Mouse (Mus musculus) ES-E14 (cell line): ENCODE measurements around the gene Vps11. TPM values are rescaled to one million over a fixed set of nuclear protein-coding genes. Genes with fewer than 3 reads are reported as not detected.

Source experiments
- DNase-seq: peaks from one replicate; pipeline ENCODE4 v3.0.0-alpha.2; 2013; ENCODE audit warnings: low read depth, low spot score
- H3K27ac ChIP-seq: 2 replicates; pipeline ENCODE4 v1.5.1; 2012; ENCODE audit warnings: low read depth, mild to moderate bottlenecking, low read length, moderate library complexity, mixed read lengths; ENCODE audit not compliant: poor library complexity, insufficient read depth, severe bottlenecking
- H3K36me3 ChIP-seq: 2 replicates; pipeline ENCODE4 v1.6.1; 2012; ENCODE audit warnings: mild to moderate bottlenecking, low read length, moderate library complexity, mixed read lengths; ENCODE audit not compliant: control insufficient read depth, poor library complexity, insufficient read depth, severe bottlenecking
- H3K4me1 ChIP-seq, 2 experiments: fragments of 150-350 bp in 1 of 2; sonication (generic) in 1 of 2; 2 replicates each; pipeline ENCODE4 v1.6.1; 2012; ENCODE audit warnings: low read length in 2 of 2, mild to moderate bottlenecking in 1 of 2, mixed read lengths in 1 of 2; ENCODE audit not compliant: control insufficient read depth in 2 of 2, insufficient read depth in 2 of 2, poor library complexity in 1 of 2
- H3K4me3 ChIP-seq, 2 experiments: fragments of 150-350 bp in 1 of 2; sonication (generic) in 1 of 2; 2 replicates each; pipeline ENCODE4 v1.5.1; 2012; ENCODE audit warnings: low read length in 2 of 2, low read depth in 1 of 2, mild to moderate bottlenecking in 1 of 2, mixed read lengths in 1 of 2; ENCODE audit not compliant: insufficient read depth in 1 of 2, poor library complexity in 1 of 2, severe bottlenecking in 1 of 2
- H3K9ac ChIP-seq: 2 replicates; pipeline ENCODE4 v1.6.1; 2012; ENCODE audit warnings: low read depth, mild to moderate bottlenecking, low read length, mixed read lengths; ENCODE audit not compliant: poor library complexity, insufficient read depth, severe bottlenecking
- H3K9me3 ChIP-seq: fragments of 150-350 bp; sonication (generic); 2 replicates; pipeline ENCODE4 v1.6.1; 2012; ENCODE audit warnings: low read depth, mild to moderate bottlenecking, low read length; ENCODE audit not compliant: control insufficient read depth, insufficient read depth
- CHD2 ChIP-seq: IDR thresholded peaks from 2 replicates; pipeline ENCODE4 v1.6.1; 2014; ENCODE audit warnings: mild to moderate bottlenecking, low read depth, low read length, inconsistent platforms
- HCFC1 ChIP-seq: IDR thresholded peaks from 2 replicates; pipeline ENCODE4 v1.6.1; 2012; ENCODE audit warnings: low read length, inconsistent platforms, borderline replicate concordance; ENCODE audit not compliant: insufficient read depth
- MAFK ChIP-seq: IDR thresholded peaks from 2 replicates; pipeline ENCODE4 v1.6.1; 2014; ENCODE audit warnings: mild to moderate bottlenecking, low read depth, low read length, inconsistent platforms; ENCODE audit not compliant: insufficient read depth
- ZC3H11A ChIP-seq: IDR thresholded peaks from 2 replicates; pipeline ENCODE4 v1.6.1; 2012; ENCODE audit warnings: low read depth, mild to moderate bottlenecking, inconsistent platforms, low read length, borderline replicate concordance
- ZNF384 ChIP-seq: IDR thresholded peaks from 2 replicates; pipeline ENCODE4 v1.6.1; 2012; ENCODE audit warnings: low read depth, low read length, inconsistent platforms
- in situ Hi-C, 2 experiments: fragments of 600-800 bp; cut with MboI; formaldehyde crosslinking; loops; one replicate each; pipeline ENCODE4 v1.15.1; 2025; ENCODE audit warnings: low sequenced_read_pairs in 2 of 2, inconsistent platforms in 1 of 2; ENCODE audit not compliant: unreplicated experiment in 2 of 2
- total RNA-seq: library from RNA; depleted of rRNA; stranded (reverse); fragments of 300-350 nt; gene quantifications from 2 replicates; pipeline ENCODE4 v1.2.3, GENCODE M21; 2012

Gene Vps11
- total RNA-seq, 1 experiment, result 35.0 TPM

GRCm38 (mm10) chr9:44352337-44352736, 9.1 kb downstream of the Vps11 start:
- peaks cover 0 to 6% of the 10 kb centered on the region in 2 experiments; a peak in 1 of 4 replicates for H3K4me1 ChIP-seq
- in situ Hi-C loops, result no loop called here
- peak overlapping the region; percentile 12 to 36; a peak in 1 of 4 replicates for H3K4me3 ChIP-seq
- H3K27ac ChIP-seq, result no peak overlapping the region
- no peak for TF ChIP-seq CHD2
- TF ChIP-seq ZC3H11A, result no peak
- TF ChIP-seq ZNF384, result no peak
- no peak for TF ChIP-seq MAFK
- TF ChIP-seq HCFC1, result no peak
- H3K9ac ChIP-seq, result 0 out of 2 replicates have a peak overlapping the region, but pooled peaks have one; percentile 39
- no peak for DNase-seq
- peaks cover 49% of the 10 kb centered on the region for H3K36me3 ChIP-seq
- H3K9me3 ChIP-seq, result no peaks in the 10 kb centered on the region

- H3K9ac ChIP-seq, result no peak overlapping the region
- no peaks in the 10 kb centered on the region for H3K9me3 ChIP-seq
- H3K27ac ChIP-seq, result no peak overlapping the region
- H3K4me3 ChIP-seq, result no peak overlapping the region
- H3K36me3 ChIP-seq, result peaks cover 42% of the 10 kb centered on the region
- no peak for DNase-seq
- H3K4me1 ChIP-seq, result peaks cover 2 to 9% of the 10 kb centered on the region in 2 experiments; a peak in 1 of 4 replicates
- in situ Hi-C loops, result no loop called here
- TF ChIP-seq MAFK, result no peak
- TF ChIP-seq ZC3H11A, result no peak
- no peak for TF ChIP-seq ZNF384
- TF ChIP-seq HCFC1, result no peak
- TF ChIP-seq CHD2, result no peak
Observed at GRCm38 (mm10) chr9:44351396-44351795, 10.1 kb downstream of the Vps11 start.

GRCm38 (mm10) chr9:44348546-44348945, 12.9 kb downstream of the Vps11 start:
- H3K9ac ChIP-seq, result no peak overlapping the region
- no peaks in the 10 kb centered on the region for H3K9me3 ChIP-seq
- TF ChIP-seq ZNF384 (no peak), MAFK (no peak), ZC3H11A (no peak), CHD2 (no peak), HCFC1 (no peak)
- peaks cover 2 to 15% of the 10 kb centered on the region in 2 experiments; a peak in 3 of 4 replicates for H3K4me1 ChIP-seq
- H3K4me3 ChIP-seq, result no peak overlapping the region
- no peak overlapping the region for H3K27ac ChIP-seq
- in situ Hi-C loops, result no loop called here
- peaks cover 20% of the 10 kb centered on the region for H3K36me3 ChIP-seq
- DNase-seq, result no peak

DNA sequence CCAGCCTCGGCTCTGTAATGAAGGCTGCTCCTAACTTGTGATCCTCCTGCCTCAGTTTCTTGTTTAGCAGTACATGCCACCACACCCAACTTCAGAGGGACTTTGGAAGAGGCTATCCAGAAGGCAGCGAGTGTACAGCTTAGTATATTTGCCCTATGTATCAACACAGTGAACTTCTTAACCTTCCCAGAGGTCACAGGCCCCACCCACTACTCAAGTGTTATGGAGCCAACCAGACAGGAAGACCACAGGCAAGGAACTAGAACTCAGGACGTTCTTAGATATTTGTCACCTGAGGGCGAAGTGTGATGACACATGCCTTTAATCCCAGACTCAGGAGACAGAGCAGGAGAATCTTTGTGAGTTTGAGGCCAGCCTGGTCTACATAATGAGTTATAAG, 13.8 kb downstream of the Vps11 start:
- TF ChIP-seq ZNF384 (no peak), ZC3H11A (no peak), HCFC1 (no peak), CHD2 (no peak), MAFK (no peak)
- Histone ChIP-seq H3K36me3 (peaks cover 11% of the 10 kb centered on the region; the same call in 1 of the 2 replicates), H3K9ac (no peak overlapping the region), H3K4me3 (no peak overlapping the region), H3K9me3 (no peaks in the 10 kb centered on the region), H3K27ac (peak overlapping the region; percentile 52; the same call in 1 of the 2 replicates), H3K4me1 (peaks cover 2 to 18% of the 10 kb centered on the region in 2 experiments; a peak in 3 of 4 replicates)
- in situ Hi-C loops, result no loop called here
- no peak for DNase-seq

DNA sequence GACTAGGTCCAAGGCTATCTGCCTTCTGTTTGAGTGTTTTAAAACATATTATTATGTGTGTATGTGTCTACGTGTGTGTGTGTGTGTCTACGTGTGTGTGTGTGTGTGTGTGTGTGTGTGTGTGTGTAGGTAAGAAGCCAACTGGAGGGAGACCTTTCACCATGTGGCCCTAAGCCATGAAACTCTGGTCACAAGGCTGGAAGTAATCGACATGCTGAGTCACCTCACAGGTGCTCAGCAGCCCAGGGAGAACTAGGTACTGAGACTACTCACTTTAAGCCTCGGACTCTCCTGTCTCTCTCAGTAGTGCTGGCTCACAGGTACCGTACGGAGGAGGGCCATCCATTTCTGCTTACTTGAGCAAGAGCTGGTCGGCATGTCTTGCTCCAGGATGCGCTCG, 14.3 kb downstream of the Vps11 start:
- no peak for DNase-seq
- in situ Hi-C loops, result no loop called here
- peaks cover 2 to 19% of the 10 kb centered on the region in 2 experiments; a peak in 3 of 4 replicates for H3K4me1 ChIP-seq
- H3K27ac ChIP-seq, result peak overlapping the region; percentile 52; the same call in 1 of the 2 replicates
- no peaks in the 10 kb centered on the region for H3K9me3 ChIP-seq
- no peak overlapping the region for H3K4me3 ChIP-seq
- H3K9ac ChIP-seq, result no peak overlapping the region
- no peak for TF ChIP-seq ZNF384
- TF ChIP-seq MAFK, result no peak
- no peak for TF ChIP-seq HCFC1
- no peak for TF ChIP-seq CHD2
- TF ChIP-seq ZC3H11A, result no peak
- peaks cover 10% of the 10 kb centered on the region; the same call in 1 of the 2 replicates for H3K36me3 ChIP-seq
